Mouse (Mus musculus) embryonic facial prominence, embryonic 14.5 days (tissue): Measurements from ENCODE around the gene Mtrf1l. TPM values are rescaled to one million over a fixed set of nuclear protein-coding genes. Genes with fewer than 3 reads are reported as not detected.
A peak's percentile ranks its signal among the peaks of the same experiment; 100 is the strongest.

Experiments
- ATAC-seq: fragments of 200-750 bp; cut with Nextera tagmentation; 2 replicates; pipeline ENCODE4 v1.8.0; 2017; ENCODE audit warnings: low read depth, moderate number of reproducible peaks, moderate TSS enrichment
- DNase-seq: peaks from one replicate; pipeline ENCODE4 v3.0.0-alpha.2; 2015; ENCODE audit warnings: low spot score
- H3K27ac ChIP-seq: fragments of 300-500 bp; sonication (generic); replicated peaks from 2 replicates; pipeline ENCODE4 v1.5.1; 2014; ENCODE audit warnings: low read depth, mild to moderate bottlenecking, low read length, moderate library complexity
- H3K27me3 ChIP-seq: fragments of 300-500 bp; sonication (generic); replicated peaks from 2 replicates; pipeline ENCODE4 v1.6.1; 2014; ENCODE audit warnings: low read length; ENCODE audit not compliant: control insufficient read depth, insufficient read depth
- H3K36me3 ChIP-seq: fragments of 300-500 bp; sonication (generic); 2 replicates; pipeline ENCODE4 v1.6.1; 2014; ENCODE audit warnings: low read length, mixed read lengths; ENCODE audit not compliant: control insufficient read depth, insufficient read depth
- H3K4me1 ChIP-seq: fragments of 300-500 bp; sonication (generic); 2 replicates; pipeline ENCODE4 v1.6.1; 2014; ENCODE audit warnings: antibody characterized with exemption, low read length; ENCODE audit not compliant: control insufficient read depth, insufficient read depth
- H3K4me2 ChIP-seq: fragments of 300-500 bp; sonication (generic); 2 replicates; pipeline ENCODE4 v1.6.1; 2014; ENCODE audit warnings: low read depth, mild to moderate bottlenecking, low read length, moderate library complexity, mixed read lengths
- H3K4me3 ChIP-seq: fragments of 300-500 bp; sonication (generic); 2 replicates; pipeline ENCODE4 v1.5.1; 2014; ENCODE audit warnings: low read depth, mild to moderate bottlenecking, low read length
- H3K9ac ChIP-seq: fragments of 300-500 bp; sonication (generic); 2 replicates; pipeline ENCODE4 v1.6.1; 2014; ENCODE audit warnings: low read depth, mild to moderate bottlenecking, low read length, moderate library complexity, mixed read lengths
- H3K9me3 ChIP-seq: fragments of 300-500 bp; sonication (generic); 2 replicates; pipeline ENCODE4 v1.6.1; 2016; ENCODE audit warnings: low read length; ENCODE audit not compliant: control insufficient read depth
- WGBS: fragments of 180-500 bp; shearing (Covaris S2); extraction: QIAGEN DNeasy Blood & Tissue Kit; methylation state at CpG from one replicate; pipeline ENCODE4 v1.1.7; 2014; 5-methylcytosine and 5-hydroxymethylcytosine counted together
- polyA plus RNA-seq: library from polyadenylated mRNA; unstranded; fragments of >200 nt; fragmentation: Nextera tagmentation; extraction: Ambion mirVana; gene quantifications from 2 replicates; pipeline ENCODE4 v1.2.1, GENCODE M21; 2014

The Mtrf1l gene
- polyA plus RNA-seq, 1 experiment from 2014 or later: 18.4 TPM

GRCm38 (mm10) chr10:5853290-5853868, 29.7 kb upstream of the Mtrf1l start:
- Histone ChIP-seq H3K27ac (no peak overlapping the region), H3K36me3 (no peaks in the 10 kb centered on the region), H3K27me3 (no peaks in the 10 kb centered on the region), H3K9ac (no peak overlapping the region), H3K4me2 (no peak overlapping the region), H3K9me3 (no peaks in the 10 kb centered on the region), H3K4me1 (no peaks in the 10 kb centered on the region), H3K4me3 (no peak overlapping the region)
- ATAC-seq (no peak), DNase-seq (peak; percentile 26)
- WGBS: 83% methylated on average over 8 of the region's 8 CpGs

GRCm38 (mm10) chr10:5846939-5847338, 23.2 kb upstream of the Mtrf1l start:
- H3K27me3 ChIP-seq: no peaks in the 10 kb centered on the region
- H3K4me1 ChIP-seq: no peaks in the 10 kb centered on the region
- no peak overlapping the region for H3K4me2 ChIP-seq
- no peaks in the 10 kb centered on the region for H3K36me3 ChIP-seq
- no peak overlapping the region for H3K4me3 ChIP-seq
- DNase-seq (peak; percentile 61), ATAC-seq (no peak)
- no peaks in the 10 kb centered on the region for H3K9me3 ChIP-seq
- 26% methylated on average over 2 of the region's 2 CpGs for WGBS
- H3K9ac ChIP-seq: no peak overlapping the region
- no peak overlapping the region for H3K27ac ChIP-seq

- Histone ChIP-seq H3K4me3 (no peak overlapping the region), H3K9ac (no peak overlapping the region), H3K9me3 (no peaks in the 10 kb centered on the region), H3K27ac (no peak overlapping the region), H3K4me1 (no peaks in the 10 kb centered on the region), H3K36me3 (no peaks in the 10 kb centered on the region), H3K27me3 (no peaks in the 10 kb centered on the region), H3K4me2 (no peak overlapping the region)
- DNase-seq (peak; percentile 83), ATAC-seq (no peak)
- 83% methylated on average over 4 of the region's 4 CpGs for WGBS
Observed at GRCm38 (mm10) chr10:5841369-5841768, 17.7 kb upstream of the Mtrf1l start.

- no peak overlapping the region for H3K4me2 ChIP-seq
- H3K4me3 ChIP-seq: no peak overlapping the region
- no peak overlapping the region for H3K27ac ChIP-seq
- H3K36me3 ChIP-seq: peaks cover 3% of the 10 kb centered on the region; the same call in 1 of the 2 replicates
- H3K9ac ChIP-seq: no peak overlapping the region
- H3K4me1 ChIP-seq: peaks cover 12% of the 10 kb centered on the region
- 72% methylated on average over 6 of the region's 6 CpGs for WGBS
- no peaks in the 10 kb centered on the region for H3K9me3 ChIP-seq
- ATAC-seq (no peak), DNase-seq (no peak)
- no peaks in the 10 kb centered on the region for H3K27me3 ChIP-seq
Observed at GRCm38 (mm10) chr10:5826336-5827025, 2.8 kb upstream of the Mtrf1l start.

GRCm38 (mm10) chr10:5824779-5825178, 1.1 kb upstream of the Mtrf1l start:
- WGBS: 0% methylated on average over 3 of the region's 3 CpGs
- peak; percentile 75 for DNase-seq
- peak overlapping the region; percentile 59 for H3K4me2 ChIP-seq
- ATAC-seq: no peak
- peaks cover 5% of the 10 kb centered on the region for H3K36me3 ChIP-seq
- peak overlapping the region; percentile 98 for H3K4me3 ChIP-seq
- peak overlapping the region; percentile 41 for H3K9ac ChIP-seq
- no peaks in the 10 kb centered on the region for H3K9me3 ChIP-seq
- no peaks in the 10 kb centered on the region for H3K27me3 ChIP-seq
- H3K4me1 ChIP-seq: peaks cover 16% of the 10 kb centered on the region
- peak overlapping the region; percentile 85 for H3K27ac ChIP-seq

DNA sequence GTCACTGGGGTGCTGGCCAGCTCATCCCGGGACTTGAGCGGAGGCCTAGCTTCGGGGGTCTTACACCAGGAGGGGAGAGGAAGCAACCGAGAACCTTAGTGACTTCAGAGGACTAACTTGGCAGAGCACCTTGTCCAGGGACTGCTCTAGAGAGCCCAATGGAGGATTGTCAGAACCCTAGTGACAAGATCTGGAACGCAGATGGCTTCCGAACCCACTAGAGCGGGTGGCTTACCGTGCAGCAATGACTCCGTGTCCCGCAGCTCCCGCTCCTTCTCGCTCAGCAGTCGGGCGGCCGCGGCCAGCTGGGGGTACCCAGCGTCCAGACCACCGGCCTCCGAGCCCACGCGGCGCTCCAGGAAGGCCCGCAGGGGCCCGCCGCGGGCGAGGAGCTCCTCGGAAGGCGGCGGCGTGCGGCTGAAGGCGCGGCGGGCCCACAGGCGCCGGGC, 395 bp downstream of the Mtrf1l start:
- no peaks in the 10 kb centered on the region for H3K27me3 ChIP-seq
- DNase-seq (no peak), ATAC-seq (no peak; the same call in 1 of the 2 replicates)
- no peaks in the 10 kb centered on the region for H3K9me3 ChIP-seq
- peak overlapping the region; percentile 94 for H3K27ac ChIP-seq
- H3K4me3 ChIP-seq: peak overlapping the region; percentile 98
- 0% methylated on average over 27 of the region's 37 CpGs for WGBS
- peak overlapping the region; percentile 89 for H3K9ac ChIP-seq
- H3K4me2 ChIP-seq: peak overlapping the region; percentile 62
- peaks cover 19% of the 10 kb centered on the region for H3K36me3 ChIP-seq
- H3K4me1 ChIP-seq: peaks cover 16% of the 10 kb centered on the region

DNA sequence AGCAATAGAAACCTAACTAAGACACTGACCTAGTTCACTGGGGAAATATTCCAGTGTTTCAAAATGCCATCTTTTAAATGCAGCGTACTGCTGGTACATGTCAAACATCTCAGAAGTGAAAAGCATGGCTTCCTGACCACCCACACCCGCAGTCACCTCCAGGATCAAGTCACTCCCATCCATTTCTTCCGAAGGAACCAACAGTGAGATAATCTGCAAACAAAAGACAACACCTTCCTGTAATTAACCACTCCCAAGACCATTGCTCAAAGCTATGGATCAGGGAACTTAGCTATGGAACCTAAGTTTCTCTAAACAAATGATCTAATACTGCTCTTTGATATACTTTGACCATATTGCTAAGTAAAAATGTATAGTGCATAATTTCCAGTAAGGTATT, 4.9 kb downstream of the Mtrf1l start:
- no peak for ATAC-seq
- peaks cover 16% of the 10 kb centered on the region for H3K4me1 ChIP-seq
- peaks cover 59% of the 10 kb centered on the region for H3K36me3 ChIP-seq
- no peak overlapping the region for H3K4me3 ChIP-seq
- no peak overlapping the region for H3K4me2 ChIP-seq
- no peak overlapping the region for H3K9ac ChIP-seq
- WGBS: 93% methylated on average over 3 of the region's 3 CpGs
- no peak overlapping the region for H3K27ac ChIP-seq
- H3K27me3 ChIP-seq: no peaks in the 10 kb centered on the region
- DNase-seq: no peak
- no peaks in the 10 kb centered on the region for H3K9me3 ChIP-seq

- Histone ChIP-seq H3K4me1 (no peaks in the 10 kb centered on the region), H3K4me2 (no peak overlapping the region), H3K4me3 (no peak overlapping the region), H3K27me3 (no peaks in the 10 kb centered on the region), H3K27ac (no peak overlapping the region), H3K36me3 (peaks cover 80% of the 10 kb centered on the region), H3K9me3 (no peaks in the 10 kb centered on the region), H3K9ac (no peak overlapping the region)
- DNase-seq (no peak), ATAC-seq (no peak)
- 95% methylated on average over 2 of the region's 2 CpGs for WGBS
Observed at GRCm38 (mm10) chr10:5815968-5816367, 7.7 kb downstream of the Mtrf1l start.

DNA sequence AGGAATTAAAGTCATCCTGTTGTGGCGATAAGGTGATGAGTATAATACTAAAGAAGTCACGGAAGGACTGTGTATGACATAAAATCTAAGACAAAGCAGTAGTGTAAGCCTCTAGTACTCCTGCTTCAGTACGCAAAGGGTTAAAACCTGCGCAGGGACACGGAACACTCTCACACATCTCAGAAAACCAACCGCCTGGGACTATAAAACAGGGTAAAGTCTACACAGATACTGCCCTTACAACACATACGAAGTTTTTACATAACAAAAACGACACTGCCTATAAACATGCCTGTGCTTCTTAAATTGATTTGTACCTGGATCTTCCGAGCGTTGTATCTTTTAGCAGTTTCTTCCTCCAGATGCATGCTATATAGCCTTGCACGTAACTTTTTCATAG, 10.0 kb downstream of the Mtrf1l start:
- H3K27me3 ChIP-seq: no peaks in the 10 kb centered on the region
- peaks cover 68% of the 10 kb centered on the region for H3K36me3 ChIP-seq
- H3K27ac ChIP-seq: no peak overlapping the region
- no peak for ATAC-seq
- no peak overlapping the region for H3K9ac ChIP-seq
- no peak for DNase-seq
- no peaks in the 10 kb centered on the region for H3K4me1 ChIP-seq
- no peak overlapping the region for H3K4me2 ChIP-seq
- no peak overlapping the region for H3K4me3 ChIP-seq
- H3K9me3 ChIP-seq: no peaks in the 10 kb centered on the region
- WGBS: 92% methylated on average over 11 of the region's 11 CpGs
